Mouse (Mus musculus) stomach, embryonic 15.5 days (tissue): ENCODE measurements around the gene Tmem178b. TPM values are rescaled to one million over a fixed set of nuclear protein-coding genes. Genes with fewer than 3 reads are reported as not detected.

Experiments used
- ATAC-seq: fragments of 200-750 bp; cut with Nextera tagmentation; 2 replicates; pipeline ENCODE4 v1.8.0; 2017; ENCODE audit warnings: low read depth, moderate number of reproducible peaks, moderate TSS enrichment; ENCODE audit not compliant: insufficient read depth, low FRiP score
- H3K27ac ChIP-seq: fragments of 300-500 bp; sonication (generic); 2 replicates; pipeline ENCODE4 v1.5.1; 2015; ENCODE audit warnings: mild to moderate bottlenecking, inconsistent platforms
- H3K27me3 ChIP-seq: fragments of 300-500 bp; sonication (generic); replicated peaks from 2 replicates; pipeline ENCODE4 v1.6.1; 2015; ENCODE audit warnings: inconsistent platforms
- H3K36me3 ChIP-seq: fragments of 300-500 bp; sonication (generic); 2 replicates; pipeline ENCODE4 v1.6.1; 2015; ENCODE audit warnings: inconsistent platforms
- H3K4me1 ChIP-seq: fragments of 300-500 bp; sonication (generic); 2 replicates; pipeline ENCODE4 v1.6.1; 2015; ENCODE audit warnings: inconsistent platforms
- H3K4me2 ChIP-seq: fragments of 300-500 bp; sonication (generic); 2 replicates; pipeline ENCODE4 v1.6.1; 2015; ENCODE audit warnings: mild to moderate bottlenecking, inconsistent platforms
- H3K4me3 ChIP-seq: fragments of 300-500 bp; sonication (generic); replicated peaks from 2 replicates; pipeline ENCODE4 v1.5.1; 2015; ENCODE audit warnings: inconsistent platforms
- H3K9ac ChIP-seq: fragments of 300-500 bp; sonication (generic); 2 replicates; pipeline ENCODE4 v1.6.1; 2015; ENCODE audit warnings: inconsistent platforms
- H3K9me3 ChIP-seq: fragments of 300-500 bp; sonication (generic); 2 replicates; pipeline ENCODE4 v1.6.1; 2016; ENCODE audit warnings: inconsistent platforms
- WGBS: fragments of 180-500 bp; shearing (Covaris S2); methylation state at CpG from one replicate; pipeline ENCODE4 v1.1.7; 2015; 5-methylcytosine and 5-hydroxymethylcytosine counted together
- polyA plus RNA-seq: library from polyadenylated mRNA; unstranded; fragments of >200 nt; fragmentation: Nextera tagmentation; extraction: Ambion mirVana; gene quantifications from 2 replicates; pipeline ENCODE4 v1.2.1, GENCODE M21; 2015

Gene Tmem178b
- polyA plus RNA-seq, 1 experiment from 2014 or later: 1.1 TPM

DNA sequence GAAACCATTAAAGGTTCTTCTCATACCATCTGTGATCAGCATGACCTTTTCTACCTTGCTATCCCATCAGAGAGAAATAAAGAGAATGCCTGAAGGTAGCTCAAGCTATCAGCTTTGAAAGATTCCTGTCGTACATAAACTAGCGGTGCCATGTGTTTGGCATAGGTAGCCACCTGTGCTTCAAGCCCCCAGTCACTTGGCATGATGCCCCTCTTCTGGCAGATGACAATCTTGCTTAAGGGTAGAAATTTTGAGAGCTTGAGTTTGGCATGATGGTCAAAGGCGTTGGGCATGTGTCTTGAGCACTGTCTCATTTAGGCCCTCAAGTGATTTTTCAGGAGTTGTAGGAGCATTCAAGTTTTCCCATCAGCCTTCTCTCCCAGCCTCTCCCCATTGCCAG is 344.6 kb downstream of the Tmem178b start:
- Histone ChIP-seq H3K9me3 (no peaks in the 10 kb centered on the region), H3K4me1 (no peaks in the 10 kb centered on the region), H3K27me3 (no peaks in the 10 kb centered on the region), H3K36me3 (no peaks in the 10 kb centered on the region), H3K9ac (no peak overlapping the region), H3K4me2 (no peak overlapping the region), H3K27ac (no peak overlapping the region), H3K4me3 (no peak overlapping the region)
- 85% methylated on average over 3 of the region's 3 CpGs for WGBS
- ATAC-seq: no peak

DNA sequence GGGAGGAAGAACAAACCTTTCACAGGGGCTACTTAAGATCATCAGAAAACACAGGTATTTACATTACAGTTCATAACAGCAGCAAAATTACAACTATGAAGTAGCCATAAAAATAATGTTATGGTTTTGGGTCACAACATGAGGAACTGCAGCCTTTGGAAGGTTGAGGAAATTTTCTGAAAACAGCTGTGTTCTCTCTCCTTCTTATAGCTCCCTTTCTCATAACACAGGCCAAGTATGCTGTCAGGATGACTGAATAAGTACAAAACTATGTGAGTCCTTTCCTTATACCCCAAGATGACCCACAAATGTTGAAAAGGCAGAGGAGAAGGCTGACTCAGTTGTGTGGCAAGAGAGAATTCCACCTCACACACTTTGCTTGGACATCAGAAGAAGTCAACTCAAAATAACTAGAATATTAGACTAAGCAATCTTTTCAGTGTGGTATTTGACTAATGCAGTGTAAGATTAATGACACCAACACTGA is 347.6 kb downstream of the Tmem178b start:
- Histone ChIP-seq H3K27ac (0 out of 2 replicates have a peak overlapping the region, but pooled peaks have one; percentile 13), H3K4me3 (no peak overlapping the region), H3K36me3 (no peaks in the 10 kb centered on the region), H3K27me3 (no peaks in the 10 kb centered on the region), H3K4me1 (no peaks in the 10 kb centered on the region), H3K9me3 (no peaks in the 10 kb centered on the region), H3K9ac (no peak overlapping the region), H3K4me2 (no peak overlapping the region)
- ATAC-seq: no peak

DNA sequence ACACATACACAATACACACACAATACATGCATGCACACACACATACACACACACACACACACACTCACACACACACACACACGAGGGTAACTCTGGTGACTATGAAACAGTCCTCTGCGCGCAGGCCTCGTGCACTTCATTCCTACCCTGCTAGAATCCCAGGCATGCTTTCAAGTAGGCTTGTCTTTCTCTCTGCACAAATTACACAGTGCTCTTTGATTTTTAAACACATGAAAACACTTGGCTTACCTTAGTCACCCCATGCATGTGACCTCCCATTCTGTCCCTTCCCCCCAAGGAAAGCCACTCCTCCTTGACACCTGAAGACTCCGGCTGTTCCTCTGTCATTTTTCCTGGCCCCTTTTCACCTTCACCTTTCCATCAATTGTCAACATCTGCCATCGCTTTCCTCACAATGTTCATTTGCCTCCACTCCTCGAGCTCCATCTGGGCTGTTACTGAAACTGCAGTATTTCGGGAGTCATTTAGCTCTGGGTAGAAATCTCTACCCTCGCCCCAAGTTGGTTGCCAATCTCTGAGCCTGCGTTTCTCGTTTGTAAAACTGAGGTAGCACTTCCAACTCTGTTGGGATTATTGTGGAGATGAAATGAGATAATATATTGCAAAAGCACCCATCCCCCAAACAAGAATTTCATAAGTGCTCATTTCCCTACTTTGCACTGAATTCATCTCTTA is 352.7 kb downstream of the Tmem178b start:
- WGBS: 72% methylated on average over 11 of the region's 11 CpGs

DNA sequence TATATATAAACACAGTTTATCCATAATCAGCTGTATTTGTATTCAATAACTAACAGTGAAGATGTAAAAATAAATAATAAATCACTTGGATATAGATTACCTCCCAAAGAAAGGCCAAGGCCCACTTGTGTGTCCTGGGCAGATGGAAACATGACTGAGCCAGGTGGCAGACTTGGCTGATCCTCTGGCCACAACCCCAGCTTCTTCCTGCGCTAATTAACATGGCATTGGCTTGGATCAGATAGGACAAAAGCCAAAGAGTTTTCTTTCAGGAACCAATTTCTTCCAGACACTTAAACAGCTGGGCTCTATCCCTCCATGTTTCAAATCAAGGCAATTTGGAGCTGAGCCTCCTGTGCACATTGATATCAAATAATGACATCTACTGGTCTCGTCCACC is 355.9 kb downstream of the Tmem178b start:
- Histone ChIP-seq H3K4me2 (no peak overlapping the region), H3K9me3 (no peaks in the 10 kb centered on the region), H3K4me1 (no peaks in the 10 kb centered on the region), H3K27ac (no peak overlapping the region), H3K9ac (no peak overlapping the region), H3K4me3 (no peak overlapping the region), H3K36me3 (no peaks in the 10 kb centered on the region), H3K27me3 (no peaks in the 10 kb centered on the region)
- ATAC-seq: no peak
- whole genome bisulfite sequencing: 73% methylated on average over 2 of the region's 2 CpGs

More for the DNA sequence above, 352.7 kb downstream of the Tmem178b start:
- no peak overlapping the region for H3K27ac ChIP-seq
- H3K4me2 ChIP-seq: no peak overlapping the region
- no peak overlapping the region for H3K9ac ChIP-seq
- H3K27me3 ChIP-seq: no peaks in the 10 kb centered on the region
- no peaks in the 10 kb centered on the region for H3K36me3 ChIP-seq
- ATAC-seq: no peak
- no peak overlapping the region for H3K4me3 ChIP-seq
- no peaks in the 10 kb centered on the region for H3K9me3 ChIP-seq
- no peaks in the 10 kb centered on the region for H3K4me1 ChIP-seq

DNA sequence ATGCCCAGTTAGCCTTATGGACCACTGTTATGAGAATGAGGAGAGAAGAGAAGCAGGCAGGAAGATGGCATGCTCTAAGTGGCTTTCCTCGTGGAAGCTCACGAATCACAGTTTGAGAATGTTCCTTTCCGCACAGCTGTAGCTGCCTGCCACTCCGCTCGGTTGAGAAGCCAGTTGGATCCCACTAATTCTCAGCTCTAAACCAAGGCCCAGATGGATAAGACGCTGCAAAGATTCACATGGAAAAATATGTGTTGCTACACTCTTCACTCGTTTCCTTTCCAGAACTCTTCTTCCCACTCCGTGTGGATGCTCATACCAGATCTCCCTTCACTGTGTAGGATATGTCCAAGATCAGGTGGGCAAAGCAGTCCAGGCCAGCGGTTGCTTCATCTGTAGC is 356.9 kb downstream of the Tmem178b start:
- Histone ChIP-seq H3K27me3 (no peaks in the 10 kb centered on the region), H3K36me3 (no peaks in the 10 kb centered on the region), H3K4me1 (no peaks in the 10 kb centered on the region), H3K4me3 (no peak overlapping the region), H3K27ac (no peak overlapping the region), H3K4me2 (no peak overlapping the region), H3K9me3 (no peaks in the 10 kb centered on the region), H3K9ac (no peak overlapping the region)
- no peak for ATAC-seq
- WGBS: 86% methylated on average over 9 of the region's 9 CpGs

DNA sequence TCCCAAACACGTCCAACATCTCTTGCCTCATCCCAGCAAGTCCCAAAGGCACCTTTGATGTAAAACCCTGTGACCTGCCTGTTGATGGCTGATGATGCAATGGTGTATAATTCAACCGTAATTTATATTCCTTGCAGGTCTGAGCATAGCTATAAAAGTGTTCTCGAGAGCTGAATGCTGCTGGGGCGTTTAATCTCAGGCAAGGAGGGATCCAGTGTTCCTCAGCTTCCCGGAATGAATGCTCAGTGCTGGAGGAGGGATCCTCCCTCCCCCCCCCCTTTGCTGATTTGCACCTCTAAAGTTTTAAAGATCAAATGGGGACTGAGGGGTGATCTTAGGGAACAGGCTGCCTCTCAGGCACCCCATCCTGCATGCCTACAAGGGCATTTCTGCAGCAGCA is 361.0 kb downstream of the Tmem178b start:
- Histone ChIP-seq H3K27ac (no peak overlapping the region), H3K9me3 (no peaks in the 10 kb centered on the region), H3K4me1 (no peaks in the 10 kb centered on the region), H3K27me3 (no peaks in the 10 kb centered on the region), H3K4me3 (no peak overlapping the region), H3K4me2 (no peak overlapping the region), H3K9ac (no peak overlapping the region), H3K36me3 (no peaks in the 10 kb centered on the region)
- 57% methylated on average over 5 of the region's 5 CpGs for WGBS
- no peak for ATAC-seq

DNA sequence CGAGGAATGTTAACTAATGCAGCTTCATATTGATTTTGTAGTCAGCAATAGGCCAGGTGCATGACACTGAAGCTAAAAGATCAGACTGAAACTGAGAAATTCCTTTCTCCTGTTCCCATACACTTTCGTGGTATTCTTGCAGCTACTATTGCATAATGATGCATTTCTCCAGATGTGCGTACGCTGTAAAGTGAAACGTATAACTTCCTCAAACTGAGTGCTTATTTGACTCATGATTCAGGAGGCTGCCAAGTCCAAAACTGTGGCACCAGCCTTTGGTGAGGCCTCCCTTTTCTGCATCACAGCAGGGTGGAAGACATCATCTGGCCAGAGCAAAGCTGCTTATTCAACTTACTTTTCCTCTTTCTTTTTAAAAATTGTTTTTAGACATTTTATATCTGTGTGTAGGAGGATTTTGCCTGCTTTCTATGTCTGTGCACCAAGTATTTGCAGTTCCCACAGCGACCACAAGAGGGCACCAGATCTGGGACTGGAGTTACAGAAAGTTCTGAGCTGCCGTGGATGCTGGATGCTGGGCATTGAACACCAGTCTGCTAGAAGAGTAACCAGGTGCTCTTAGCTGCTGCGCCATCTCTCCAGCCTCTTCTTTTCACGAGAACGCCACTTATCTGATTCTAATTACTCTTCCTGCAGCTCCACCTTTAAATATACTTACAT is 362.9 kb downstream of the Tmem178b start:
- H3K4me2 ChIP-seq: no peak overlapping the region
- ATAC-seq: no peak
- WGBS: 31% methylated on average over 10 of the region's 10 CpGs

DNA sequence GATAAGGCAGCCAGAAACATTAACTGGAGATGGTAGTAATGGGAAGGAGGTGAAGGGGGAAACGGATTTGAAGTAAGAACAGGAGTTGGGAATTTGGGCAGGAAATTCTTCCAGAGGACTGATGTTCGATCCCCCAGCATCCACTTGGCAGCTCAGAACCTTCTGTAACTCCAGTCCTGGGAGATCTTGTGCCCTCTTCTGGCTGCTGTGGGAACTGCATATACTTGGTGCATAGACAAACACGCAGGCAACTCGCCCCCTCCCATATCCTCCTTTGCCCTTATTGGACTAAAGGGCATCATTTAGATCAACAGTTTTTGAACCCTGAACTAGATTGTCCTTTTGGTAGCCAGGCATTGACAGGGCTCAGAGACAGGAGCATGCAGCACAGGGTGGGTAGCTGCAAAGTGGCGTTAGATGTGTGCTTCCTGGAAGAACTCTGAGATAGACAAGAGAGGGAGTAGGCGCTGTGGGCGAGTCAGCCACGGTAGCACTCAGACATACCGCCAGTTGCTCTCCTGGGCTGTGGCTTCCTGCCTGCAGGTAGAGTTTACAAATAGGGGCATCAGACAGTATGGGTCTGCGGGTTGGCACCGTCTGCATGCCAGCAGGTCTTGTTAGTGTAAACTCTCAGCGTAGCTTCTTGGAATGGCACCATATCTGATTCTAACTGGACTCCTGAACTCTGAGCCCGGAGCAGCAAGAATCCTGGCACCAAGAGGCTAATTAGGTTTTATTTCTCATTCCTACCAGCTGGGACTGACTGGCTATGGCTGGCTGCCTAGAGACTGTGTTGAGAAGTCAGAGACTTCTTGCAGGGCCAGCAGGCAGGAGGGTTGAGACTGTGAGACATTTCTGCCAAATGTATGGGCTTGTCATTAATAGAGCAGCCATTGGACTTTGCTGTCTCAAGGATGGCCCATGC is 364.0 kb downstream of the Tmem178b start:
- Histone ChIP-seq H3K27me3 (no peaks in the 10 kb centered on the region), H3K9me3 (no peaks in the 10 kb centered on the region), H3K9ac (no peak overlapping the region), H3K27ac (no peak overlapping the region), H3K4me3 (no peak overlapping the region), H3K4me1 (no peaks in the 10 kb centered on the region), H3K36me3 (no peaks in the 10 kb centered on the region), H3K4me2 (no peak overlapping the region)
- 62% methylated on average over 13 of the region's 13 CpGs for WGBS
- ATAC-seq: no peak

More for the DNA sequence above, 362.9 kb downstream of the Tmem178b start:
- no peak overlapping the region for H3K4me3 ChIP-seq
- no peaks in the 10 kb centered on the region for H3K27me3 ChIP-seq
- no peaks in the 10 kb centered on the region for H3K36me3 ChIP-seq
- H3K27ac ChIP-seq: no peak overlapping the region
- no peaks in the 10 kb centered on the region for H3K9me3 ChIP-seq
- H3K4me1 ChIP-seq: no peaks in the 10 kb centered on the region
- H3K9ac ChIP-seq: no peak overlapping the region

DNA sequence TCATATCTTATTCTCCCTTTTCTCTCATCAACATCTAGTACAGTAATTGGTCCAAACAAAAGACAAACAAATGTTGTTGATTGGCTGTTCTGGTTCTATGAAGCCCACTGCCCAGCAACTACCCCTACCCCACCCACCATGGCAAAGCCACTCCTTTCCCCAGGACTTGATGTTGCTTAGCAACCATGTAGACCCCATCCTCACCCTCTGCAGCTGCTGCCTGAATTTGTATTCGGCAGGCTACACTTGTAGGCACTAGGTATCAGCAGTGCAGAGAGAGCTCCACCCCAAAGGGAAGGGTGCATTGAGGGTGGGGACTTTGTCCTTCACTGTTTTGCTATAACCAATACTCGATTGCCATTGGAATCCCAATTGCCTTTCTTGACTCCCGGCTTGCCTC is 365.8 kb downstream of the Tmem178b start:
- Histone ChIP-seq H3K9me3 (no peaks in the 10 kb centered on the region), H3K27me3 (no peaks in the 10 kb centered on the region), H3K9ac (no peak overlapping the region), H3K4me2 (no peak overlapping the region), H3K4me3 (no peak overlapping the region), H3K36me3 (no peaks in the 10 kb centered on the region), H3K27ac (no peak overlapping the region), H3K4me1 (no peaks in the 10 kb centered on the region)
- 61% methylated on average over 3 of the region's 3 CpGs for WGBS
- no peak for ATAC-seq

DNA sequence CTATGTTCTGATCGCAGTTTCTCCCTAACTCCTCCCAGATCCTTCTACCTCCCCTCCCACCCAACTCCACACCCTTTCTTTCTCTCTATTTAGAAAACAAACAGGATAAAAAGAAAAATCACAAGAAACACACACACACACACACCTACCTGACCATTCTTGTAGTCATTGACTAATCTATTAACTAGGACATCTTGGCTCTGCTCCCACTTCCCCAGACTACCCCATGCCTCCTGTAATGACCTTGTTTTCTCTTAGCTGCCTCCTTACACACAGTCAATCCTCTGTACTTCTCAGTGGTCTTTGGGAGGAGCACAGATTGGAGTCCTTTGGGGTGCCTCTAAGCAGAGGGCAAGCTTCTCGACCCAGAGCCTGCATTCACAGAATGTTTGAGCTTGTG is 367.6 kb downstream of the Tmem178b start:
- Histone ChIP-seq H3K4me1 (no peaks in the 10 kb centered on the region), H3K9me3 (no peaks in the 10 kb centered on the region), H3K27ac (no peak overlapping the region), H3K4me2 (no peak overlapping the region), H3K4me3 (no peak overlapping the region), H3K27me3 (no peaks in the 10 kb centered on the region), H3K9ac (no peak overlapping the region), H3K36me3 (no peaks in the 10 kb centered on the region)
- 54% methylated on average over 2 of the region's 2 CpGs for WGBS
- no peak for ATAC-seq

DNA sequence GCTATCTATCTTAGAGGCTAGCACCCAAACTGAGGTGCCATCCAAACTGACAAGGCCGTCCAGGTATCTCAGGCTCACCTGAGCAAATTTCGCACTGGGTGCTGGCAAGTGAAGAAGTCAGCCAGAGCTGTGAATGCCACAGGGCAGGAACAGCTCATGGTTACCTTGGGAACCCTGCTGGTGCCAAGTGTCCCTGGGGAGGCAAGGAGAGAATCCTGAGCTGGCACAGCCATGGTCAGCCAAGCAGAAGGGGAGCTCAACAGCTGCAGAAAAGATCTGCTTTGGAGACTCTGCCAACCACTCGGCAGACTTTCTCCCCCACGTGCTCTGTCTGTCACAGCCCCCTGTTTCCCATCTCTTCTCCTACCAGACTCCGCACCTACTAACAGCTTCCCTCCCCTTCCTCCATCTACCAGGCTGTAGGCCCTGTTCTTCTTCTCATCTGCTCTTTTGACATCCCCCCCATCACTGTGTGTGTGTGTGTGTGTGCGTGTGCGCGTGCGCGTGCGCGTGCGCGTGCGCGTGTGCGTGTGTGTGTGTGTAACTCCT is 374.4 kb downstream of the Tmem178b start:
- 90% methylated on average over 17 of the region's 17 CpGs for WGBS
- Histone ChIP-seq H3K4me3 (no peak overlapping the region), H3K4me2 (no peak overlapping the region), H3K9ac (no peak overlapping the region), H3K27me3 (no peaks in the 10 kb centered on the region), H3K27ac (no peak overlapping the region), H3K9me3 (no peaks in the 10 kb centered on the region), H3K4me1 (no peaks in the 10 kb centered on the region), H3K36me3 (no peaks in the 10 kb centered on the region)
- ATAC-seq: no peak

DNA sequence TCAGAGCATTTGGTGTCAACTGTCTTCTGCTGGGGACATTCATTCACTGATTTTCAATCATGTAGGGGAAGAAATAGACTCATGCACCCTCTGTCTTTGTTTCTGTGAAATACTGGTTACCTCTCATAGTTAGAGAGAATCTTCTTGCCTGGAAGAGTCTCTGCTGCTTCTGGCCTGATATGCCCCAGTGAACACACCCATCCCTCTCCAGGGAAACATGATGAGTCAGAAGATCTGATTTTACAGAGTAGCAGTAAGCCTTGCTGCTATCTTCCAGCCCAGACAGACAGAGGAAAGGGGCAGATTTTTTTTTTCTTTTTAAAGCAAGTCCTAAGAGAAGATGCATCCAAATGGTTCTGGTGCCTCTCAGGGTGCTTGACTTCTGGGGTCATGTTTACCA is 376.9 kb downstream of the Tmem178b start:
- Histone ChIP-seq H3K27ac (no peak overlapping the region), H3K4me3 (no peak overlapping the region), H3K9me3 (no peaks in the 10 kb centered on the region), H3K36me3 (no peaks in the 10 kb centered on the region), H3K4me1 (no peaks in the 10 kb centered on the region), H3K4me2 (no peak overlapping the region), H3K9ac (no peak overlapping the region), H3K27me3 (no peaks in the 10 kb centered on the region)
- no peak for ATAC-seq
